Mouse (Mus musculus): ENCODE results near the gene Als2cr12. TPM values are rescaled to one million over a fixed set of nuclear protein-coding genes. Genes with fewer than 3 reads are reported as not detected.
"Not testable (repeated sequence)": the region's sequence is repeated elsewhere in the genome, so short reads cannot be mapped to it uniquely, and the experiment has no call there.

Gene Als2cr12
- total RNA-seq, 2 experiments from 2014 or later, result 0.67 TPM; not detected in 1

- not testable (repeated sequence) for ATAC-seq (replicated peaks; ENCODE audit: poor library complexity)
These were observed 4.8 kb downstream of the Als2cr12 start for GRCm38 (mm10) chr1:58690834-58691488.

- no peak for ATAC-seq (replicated peaks; ENCODE audit: poor library complexity)
These were observed 5.6 kb downstream of the Als2cr12 start for GRCm38 (mm10) chr1:58690006-58690744.

- no peak for ATAC-seq (replicated peaks; ENCODE audit: poor library complexity)
These were observed 6.4 kb downstream of the Als2cr12 start for GRCm38 (mm10) chr1:58689426-58689825.

- peak; percentile 86 for ATAC-seq (replicated peaks; ENCODE audit: poor library complexity)
These were observed 17.4 kb downstream of the Als2cr12 start for GRCm38 (mm10) chr1:58678412-58678811.

GRCm38 (mm10) chr1:58677575-58677974 lies 18.2 kb downstream of the Als2cr12 start:
- peak; percentile 80 for ATAC-seq (replicated peaks; ENCODE audit: poor library complexity)

GRCm38 (mm10) chr1:58675011-58675410 lies 20.8 kb downstream of the Als2cr12 start:
- no peak for ATAC-seq (replicated peaks; ENCODE audit: poor library complexity)

GRCm38 (mm10) chr1:58672116-58672515 lies 23.7 kb downstream of the Als2cr12 start:
- ATAC-seq (replicated peaks; ENCODE audit: poor library complexity), result no peak

- ATAC-seq (replicated peaks; ENCODE audit: poor library complexity), result peak; percentile 96
These were observed 26.2 kb downstream of the Als2cr12 start for GRCm38 (mm10) chr1:58669635-58670034.

GRCm38 (mm10) chr1:58668191-58668590 lies 27.6 kb downstream of the Als2cr12 start:
- ATAC-seq (replicated peaks; ENCODE audit: poor library complexity), result no peak

- ATAC-seq (replicated peaks; ENCODE audit: poor library complexity), result not testable (repeated sequence)
These were observed 32.4 kb downstream of the Als2cr12 start for GRCm38 (mm10) chr1:58663365-58663764.

GRCm38 (mm10) chr1:58662671-58663070 lies 33.1 kb downstream of the Als2cr12 start:
- not testable (repeated sequence) for ATAC-seq (replicated peaks; ENCODE audit: poor library complexity)

- ATAC-seq (replicated peaks; ENCODE audit: poor library complexity), result peak; percentile 88
These were observed 43.0 kb downstream of the Als2cr12 start for GRCm38 (mm10) chr1:58652480-58653403.

- ATAC-seq (replicated peaks; ENCODE audit: poor library complexity), result not testable (repeated sequence)
These were observed 44.0 kb downstream of the Als2cr12 start for GRCm38 (mm10) chr1:58651571-58652456.

- 0 out of 2 replicates have a peak, but pooled peaks have one; percentile 31 for ATAC-seq (replicated peaks; ENCODE audit: poor library complexity)
These were observed 66.9 kb downstream of the Als2cr12 start for GRCm38 (mm10) chr1:58628847-58629246.

- ATAC-seq (replicated peaks; ENCODE audit: poor library complexity), result no peak
These were observed 73.6 kb downstream of the Als2cr12 start for GRCm38 (mm10) chr1:58621996-58622748.

GRCm38 (mm10) chr1:58621251-58621650 lies 74.5 kb downstream of the Als2cr12 start:
- no peak for ATAC-seq (replicated peaks; ENCODE audit: poor library complexity)

- ATAC-seq (replicated peaks; ENCODE audit: poor library complexity), result no peak
These were observed 77.0 kb downstream of the Als2cr12 start for GRCm38 (mm10) chr1:58618766-58619165.

GRCm38 (mm10) chr1:58617978-58618668 lies 77.7 kb downstream of the Als2cr12 start:
- peak; percentile 85 for ATAC-seq (replicated peaks; ENCODE audit: poor library complexity)

GRCm38 (mm10) chr1:58617076-58617475 lies 78.7 kb downstream of the Als2cr12 start:
- ATAC-seq (replicated peaks; ENCODE audit: poor library complexity), result no peak
